Mouse (Mus musculus): ENCODE measurements around the gene Eln. TPM values are rescaled to one million over a fixed set of nuclear protein-coding genes. Genes with fewer than 3 reads are reported as not detected.

The Eln gene
- total RNA-seq (2023) = not detected

DNA sequence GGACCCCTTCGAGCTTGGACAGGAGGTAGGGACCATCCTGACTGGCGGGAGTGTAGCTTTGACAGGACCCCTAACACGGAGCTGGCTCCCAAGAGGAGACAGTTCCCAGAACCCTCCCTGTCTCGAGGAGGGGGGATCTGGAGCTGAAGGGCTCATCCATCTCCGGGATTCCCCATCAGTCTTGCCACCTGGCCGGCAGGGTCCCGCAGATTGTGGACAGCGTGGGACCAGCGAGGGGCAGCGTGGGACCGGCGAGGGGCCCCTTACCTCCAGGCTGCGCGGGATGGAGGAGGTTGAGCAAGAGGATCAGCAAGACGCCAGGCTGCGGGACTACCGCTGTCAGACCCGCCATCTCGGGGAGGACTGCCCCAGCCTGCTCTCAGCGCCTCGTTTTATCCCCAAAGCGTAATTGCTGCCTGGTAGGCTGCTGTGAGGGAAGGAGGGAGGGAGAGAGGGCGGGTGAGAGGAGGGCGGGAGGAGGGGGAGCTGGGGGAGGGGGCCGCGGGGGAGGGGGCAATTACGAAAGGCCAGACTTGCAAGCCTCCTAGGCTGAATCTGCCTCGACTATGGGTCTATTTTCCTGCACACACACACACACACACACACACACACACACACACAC lies at the start of gene Eln:
Gene Eln (minus strand): TSS at position 434 of the 622 bp plus-strand sequence.

DNA sequence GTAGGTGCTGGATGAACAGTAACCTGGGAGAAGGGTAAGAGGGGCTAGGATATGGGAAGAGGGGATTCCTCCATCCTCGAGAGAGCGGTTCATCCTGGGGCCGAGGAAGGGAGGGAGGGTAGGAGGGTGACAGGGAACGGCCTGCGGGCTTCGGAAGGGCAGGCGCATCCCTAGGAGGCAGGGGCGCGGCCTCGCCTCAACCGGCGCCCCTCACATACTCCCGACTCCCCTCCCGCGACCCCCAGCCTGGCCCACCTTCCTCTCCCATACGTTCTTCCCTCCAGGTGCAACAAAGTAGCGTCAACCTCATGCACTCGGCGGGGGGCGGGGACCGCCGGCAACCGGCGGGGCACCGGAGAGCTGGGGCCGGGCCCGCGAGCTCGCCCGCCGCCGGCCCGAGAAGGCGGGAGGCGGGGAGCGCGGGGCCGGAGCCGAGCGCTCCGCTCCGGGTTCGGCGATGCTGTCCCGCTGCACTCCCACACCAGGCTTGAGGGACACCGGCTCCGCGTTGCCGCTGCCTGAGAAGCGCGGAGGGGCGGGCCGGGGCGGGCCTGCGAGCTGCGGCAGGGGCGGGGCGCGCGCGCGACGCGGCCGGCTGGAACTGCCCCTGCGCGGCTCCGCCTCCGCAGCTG lies 58.9 kb downstream of the Eln start, which contains the start of gene Limk1:
Gene Limk1 (minus strand): TSS at position 513 of the 632 bp plus-strand sequence.

Other genes with a start within 250 kb of the Eln start
- gene Clip2, start 194.9 kb downstream of the Eln start, total RNA-seq (2023) = 5.5 TPM
- gene Syna, start 187.2 kb downstream of the Eln start, total RNA-seq (2023) = not detected
- 78.6 TPM for gene Rfc2, start 166.0 kb downstream of the Eln start, total RNA-seq (2023)
- gene Lat2, start 132.3 kb downstream of the Eln start, total RNA-seq (2023) = 32.0 TPM
- gene Eif4h, start 107.8 kb downstream of the Eln start, total RNA-seq (2023) = 286 TPM
- 15.0 TPM for gene Limk1, start 58.7 kb downstream of the Eln start, total RNA-seq (2023)
- gene Tmem270, start 159.4 kb upstream of the Eln start, total RNA-seq (2023) = not detected
- not detected for gene Cldn13, start 168.2 kb upstream of the Eln start, total RNA-seq (2023)
- 13.4 TPM for gene Mettl27, start 185.0 kb upstream of the Eln start, total RNA-seq (2023)
- not detected for gene Cldn4, start 199.6 kb upstream of the Eln start, total RNA-seq (2023)
- not detected for gene Cldn3, start 238.9 kb upstream of the Eln start, total RNA-seq (2023)